Mouse (Mus musculus): ENCODE data around the gene Ly6g5b. TPM values are rescaled to one million over a fixed set of nuclear protein-coding genes. Genes with fewer than 3 reads are reported as not detected.

Gene Ly6g5b
- polyA plus RNA-seq, 1 experiment from 2014 or later, result 1.1 TPM

DNA sequence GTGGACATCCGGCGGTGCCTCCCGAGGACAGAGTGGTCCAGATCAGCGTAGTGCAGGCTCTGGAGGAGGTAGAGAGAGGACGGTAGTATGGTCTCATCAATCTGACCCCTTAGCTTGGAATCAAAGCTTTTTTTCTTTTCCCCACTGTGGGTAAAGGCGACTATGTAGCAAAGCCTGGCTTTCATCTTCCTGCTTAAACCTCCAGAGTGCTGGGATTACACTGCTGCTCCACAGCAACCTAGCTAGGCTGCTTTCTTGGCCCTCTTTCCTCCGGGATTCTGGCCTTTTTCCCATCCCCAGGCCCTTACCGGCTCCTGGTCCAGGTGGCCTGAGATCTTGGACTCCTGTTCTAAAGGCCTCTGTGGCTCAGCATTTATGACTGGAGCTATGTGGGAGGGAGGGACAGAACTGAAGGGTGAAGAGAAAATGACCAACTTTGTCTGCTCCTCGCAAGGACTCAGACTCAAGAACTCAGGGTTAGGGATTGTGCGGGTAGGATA is 50.8 kb downstream of the Ly6g5b start:
- Histone ChIP-seq H3K36me3 (peaks cover 36% of the 10 kb centered on the region), H3K9ac (replicated peaks) (no peak overlapping the region), H3K4me1 (replicated peaks) (peaks cover 32% of the 10 kb centered on the region), H3K4me2 (peak overlapping the region; percentile 66), H3K27me3 (peaks cover 64% of the 10 kb centered on the region), H3K9me3 (no peaks in the 10 kb centered on the region), H3K27ac (no peak overlapping the region; the same call in 1 of the 2 replicates), H3K4me3 (replicated peaks) (peak overlapping the region; percentile 38)
- ATAC-seq (ENCODE audit: insufficient number of reproducible peaks, insufficient read depth, low FRiP score, low TSS enrichment, low read depth), result no peak
- WGBS, result 29% methylated on average over 10 of the region's 10 CpGs

Other genes with a start within 250 kb of the Ly6g5b start
- gene Zbtb12, start 235.9 kb downstream of the Ly6g5b start, polyA plus RNA-seq (2016; fragmentation: Nextera tagmentation; extraction: Ambion mirVana), result 9.3 and 10.8 TPM in 2 replicates
- gene Gm20547, start 233.4 kb downstream of the Ly6g5b start, polyA plus RNA-seq (2016; fragmentation: Nextera tagmentation; extraction: Ambion mirVana), result 0.18 TPM in 1 of 2 replicates, not detected in the other
- 0.84 and 1.1 TPM in 2 replicates for gene C2, start 217.2 kb downstream of the Ly6g5b start, polyA plus RNA-seq (2016; fragmentation: Nextera tagmentation; extraction: Ambion mirVana)
- 114 TPM in 2 replicates for gene Ehmt2, start 217.0 kb downstream of the Ly6g5b start, polyA plus RNA-seq (2016; fragmentation: Nextera tagmentation; extraction: Ambion mirVana)
- not detected in 2 replicates for gene Slc44a4, start 201.0 kb downstream of the Ly6g5b start, polyA plus RNA-seq (2016; fragmentation: Nextera tagmentation; extraction: Ambion mirVana)
- gene Neu1, start 184.2 kb downstream of the Ly6g5b start, polyA plus RNA-seq (2016; fragmentation: Nextera tagmentation; extraction: Ambion mirVana), result 16.2 and 18.9 TPM in 2 replicates
- gene Hspa1b, start 156.2 kb downstream of the Ly6g5b start, polyA plus RNA-seq (2016; fragmentation: Nextera tagmentation; extraction: Ambion mirVana), result 0.19 TPM in 1 of 2 replicates, not detected in the other
- not detected in 2 replicates for gene Gm20481, start 145.5 kb downstream of the Ly6g5b start, polyA plus RNA-seq (2016; fragmentation: Nextera tagmentation; extraction: Ambion mirVana)
- 1.9 and 2.0 TPM in 2 replicates for gene Hspa1a, start 143.3 kb downstream of the Ly6g5b start, polyA plus RNA-seq (2016; fragmentation: Nextera tagmentation; extraction: Ambion mirVana)
- gene Hspa1l, start 142.7 kb downstream of the Ly6g5b start, polyA plus RNA-seq (2016; fragmentation: Nextera tagmentation; extraction: Ambion mirVana), result 1.0 and 1.1 TPM in 2 replicates
- 222 and 234 TPM in 2 replicates for gene Lsm2, start 133.6 kb downstream of the Ly6g5b start, polyA plus RNA-seq (2016; fragmentation: Nextera tagmentation; extraction: Ambion mirVana)
- gene Vars, start 114.4 kb downstream of the Ly6g5b start, polyA plus RNA-seq (2016; fragmentation: Nextera tagmentation; extraction: Ambion mirVana), result 169 and 171 TPM in 2 replicates
- 0.10 and 0.13 TPM in 2 replicates for gene Vwa7, start 98.8 kb downstream of the Ly6g5b start, polyA plus RNA-seq (2016; fragmentation: Nextera tagmentation; extraction: Ambion mirVana)
- gene Sapcd1, start 87.4 kb downstream of the Ly6g5b start, polyA plus RNA-seq (2016; fragmentation: Nextera tagmentation; extraction: Ambion mirVana), result 3.2 and 3.3 TPM in 2 replicates
- 2.9 and 3.4 TPM in 2 replicates for gene Msh5, start 68.7 kb downstream of the Ly6g5b start, polyA plus RNA-seq (2016; fragmentation: Nextera tagmentation; extraction: Ambion mirVana)
- 194 and 195 TPM in 2 replicates for gene Clic1, start 65.5 kb downstream of the Ly6g5b start, polyA plus RNA-seq (2016; fragmentation: Nextera tagmentation; extraction: Ambion mirVana)
- 489 and 492 TPM in 2 replicates for gene Ddah2, start 56.4 kb downstream of the Ly6g5b start, polyA plus RNA-seq (2016; fragmentation: Nextera tagmentation; extraction: Ambion mirVana)
- not detected in 2 replicates for gene Ly6g6c, start 50.0 kb downstream of the Ly6g5b start, polyA plus RNA-seq (2016; fragmentation: Nextera tagmentation; extraction: Ambion mirVana)
- 0.68 and 0.76 TPM in 2 replicates for gene Mpig6b, start 49.2 kb downstream of the Ly6g5b start, polyA plus RNA-seq (2016; fragmentation: Nextera tagmentation; extraction: Ambion mirVana)
- 1.3 and 2.5 TPM in 2 replicates for gene Ly6g6e, start 38.5 kb downstream of the Ly6g5b start, polyA plus RNA-seq (2016; fragmentation: Nextera tagmentation; extraction: Ambion mirVana)
- 0.68 and 1.0 TPM in 2 replicates for gene Ly6g6d, start 37.4 kb downstream of the Ly6g5b start, polyA plus RNA-seq (2016; fragmentation: Nextera tagmentation; extraction: Ambion mirVana)
- gene Ly6g6f, start 29.8 kb downstream of the Ly6g5b start, polyA plus RNA-seq (2016; fragmentation: Nextera tagmentation; extraction: Ambion mirVana), result 0.44 and 0.66 TPM in 2 replicates
- 74.5 and 75.3 TPM in 2 replicates for gene Abhd16a, start 26.2 kb downstream of the Ly6g5b start, polyA plus RNA-seq (2016; fragmentation: Nextera tagmentation; extraction: Ambion mirVana)
- gene Ly6g5c, start 7.1 kb downstream of the Ly6g5b start, polyA plus RNA-seq (2016; fragmentation: Nextera tagmentation; extraction: Ambion mirVana), result not detected in 2 replicates
- 22.4 and 23.7 TPM in 2 replicates for gene Gpank1, start 6.0 kb upstream of the Ly6g5b start, polyA plus RNA-seq (2016; fragmentation: Nextera tagmentation; extraction: Ambion mirVana)
- 266 and 270 TPM in 2 replicates for gene Csnk2b, start 6.6 kb upstream of the Ly6g5b start, polyA plus RNA-seq (2016; fragmentation: Nextera tagmentation; extraction: Ambion mirVana)
- gene D17H6S53E, start 10.9 kb upstream of the Ly6g5b start, polyA plus RNA-seq (2016; fragmentation: Nextera tagmentation; extraction: Ambion mirVana), result 7.1 and 10.1 TPM in 2 replicates
- 0.61 and 0.70 TPM in 2 replicates for gene Apom, start 16.6 kb upstream of the Ly6g5b start, polyA plus RNA-seq (2016; fragmentation: Nextera tagmentation; extraction: Ambion mirVana)
- 70.4 TPM in 2 replicates for gene Bag6, start 19.8 kb upstream of the Ly6g5b start, polyA plus RNA-seq (2016; fragmentation: Nextera tagmentation; extraction: Ambion mirVana)
- 212 and 231 TPM in 2 replicates for gene Prrc2a, start 49.5 kb upstream of the Ly6g5b start, polyA plus RNA-seq (2016; fragmentation: Nextera tagmentation; extraction: Ambion mirVana)
- gene Aif1, start 60.6 kb upstream of the Ly6g5b start, polyA plus RNA-seq (2016; fragmentation: Nextera tagmentation; extraction: Ambion mirVana), result 4.7 and 4.9 TPM in 2 replicates
- gene Lst1, start 73.0 kb upstream of the Ly6g5b start, polyA plus RNA-seq (2016; fragmentation: Nextera tagmentation; extraction: Ambion mirVana), result 5.6 and 6.0 TPM in 2 replicates
- gene Ltb, start 79.0 kb upstream of the Ly6g5b start, polyA plus RNA-seq (2016; fragmentation: Nextera tagmentation; extraction: Ambion mirVana), result 0.49 and 0.64 TPM in 2 replicates
- gene Tnf, start 86.6 kb upstream of the Ly6g5b start, polyA plus RNA-seq (2016; fragmentation: Nextera tagmentation; extraction: Ambion mirVana), result not detected in 2 replicates
- not detected in 2 replicates for gene Lta, start 89.9 kb upstream of the Ly6g5b start, polyA plus RNA-seq (2016; fragmentation: Nextera tagmentation; extraction: Ambion mirVana)
- gene Gm16181, start 105.4 kb upstream of the Ly6g5b start, polyA plus RNA-seq (2016; fragmentation: Nextera tagmentation; extraction: Ambion mirVana), result 0.45 and 1.1 TPM in 2 replicates
- 4.3 and 4.8 TPM in 2 replicates for gene Atp6v1g2, start 118.2 kb upstream of the Ly6g5b start, polyA plus RNA-seq (2016; fragmentation: Nextera tagmentation; extraction: Ambion mirVana)
- 13.3 and 15.5 TPM in 2 replicates for gene Nfkbil1, start 120.4 kb upstream of the Ly6g5b start, polyA plus RNA-seq (2016; fragmentation: Nextera tagmentation; extraction: Ambion mirVana)
- 620 and 638 TPM in 2 replicates for gene Ddx39b, start 126.3 kb upstream of the Ly6g5b start, polyA plus RNA-seq (2016; fragmentation: Nextera tagmentation; extraction: Ambion mirVana)
- gene H2-D1, start 147.3 kb upstream of the Ly6g5b start, polyA plus RNA-seq (2016; fragmentation: Nextera tagmentation; extraction: Ambion mirVana), result 17.8 and 18.8 TPM in 2 replicates
- 0.13 TPM in 1 of 2 replicates, not detected in the other for gene H2-Q1, start 205.0 kb upstream of the Ly6g5b start, polyA plus RNA-seq (2016; fragmentation: Nextera tagmentation; extraction: Ambion mirVana)
- 0.45 and 0.88 TPM in 2 replicates for gene H2-Q2, start 226.8 kb upstream of the Ly6g5b start, polyA plus RNA-seq (2016; fragmentation: Nextera tagmentation; extraction: Ambion mirVana)